In the genomic region with DNA sequence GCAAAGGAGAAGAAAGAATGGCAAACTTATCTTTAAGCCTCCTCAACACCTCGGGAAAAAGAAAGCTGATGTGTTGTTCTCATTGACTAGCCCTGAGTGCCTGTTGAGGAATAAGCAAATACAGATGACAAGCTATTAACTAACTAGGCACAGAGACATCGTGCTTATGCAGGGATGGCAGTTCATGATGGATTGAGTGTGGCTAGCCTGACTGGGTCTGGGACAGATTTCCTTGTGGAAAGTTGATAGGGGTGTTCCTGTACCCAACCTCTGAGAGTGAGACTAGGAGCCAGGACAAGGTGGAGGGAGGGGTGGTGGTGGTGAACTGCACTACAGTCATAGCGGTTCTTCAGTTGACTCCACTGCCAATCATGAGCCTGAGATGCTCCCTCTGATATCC, we compare ENCODE assay signal across 28 mouse cellular contexts.
"Had no signal": no experiment of that assay in that cellular context is flagged by ENCODE, and none has a peak within 500 bp of the region (broad histone marks: within the 10 kb centered on the region; RNA-seq: fewer than 3 reads in every experiment).

No protein-coding gene starts in this region.

- H3K4me3 ChIP-seq: heart, embryonic 10.5 days; heart, embryonic 13.5 days; heart, embryonic 15.5 days; hindbrain, embryonic 10.5 days; hindbrain, embryonic 12.5 days; intestine, embryonic 15.5 days; kidney, embryonic 15.5 days; limb, embryonic 12.5 days; limb, embryonic 15.5 days; liver, embryonic 12.5 days had no signal

- DNase-seq: forebrain, postnatal 0 days; gastrocnemius, postnatal 25 days; heart, adult 18-20 months; heart, postnatal 14 days; heart, postnatal 4 days; kidney, adult 2 months; kidney, adult 9 months; kidney, postnatal 14 days; kidney, postnatal 36 days; layer of hippocampus, adult 9-11 months; layer of hippocampus, postnatal 36 days; left cerebral cortex, postnatal 4 days had no signal

- H3K4me1 ChIP-seq: hindbrain, embryonic 12.5 days; intestine, embryonic 15.5 days; kidney, embryonic 15.5 days; liver, embryonic 12.5 days had no signal

- ATAC-seq: forebrain, postnatal 0 days; hindbrain, embryonic 16.5 days; inflammation-experienced regulatory T-cells, adult 6 months; intestine, embryonic 15.5 days; intestine, postnatal 0 days; liver, embryonic 12.5 days had no signal

- H3K27ac ChIP-seq: heart, embryonic 10.5 days; heart, embryonic 13.5 days; heart, embryonic 15.5 days; hindbrain, embryonic 10.5 days; hindbrain, embryonic 12.5 days; hindbrain, embryonic 14.5 days; intestine, embryonic 15.5 days; kidney, embryonic 15.5 days; kidney, postnatal 0 days; limb, embryonic 12.5 days; limb, embryonic 15.5 days; liver, embryonic 12.5 days; liver, embryonic 14.5 days had no signal

- H3K9ac ChIP-seq: forebrain, postnatal 0 days; heart, embryonic 13.5 days; heart, embryonic 15.5 days; hindbrain, embryonic 12.5 days; hindbrain, embryonic 14.5 days; intestine, embryonic 15.5 days; kidney, embryonic 15.5 days; limb, embryonic 12.5 days; limb, embryonic 15.5 days; liver, embryonic 12.5 days; liver, embryonic 14.5 days had no signal

- H3K4me2 ChIP-seq: heart, embryonic 13.5 days; heart, embryonic 15.5 days; hindbrain, embryonic 12.5 days; hindbrain, embryonic 14.5 days; intestine, embryonic 15.5 days; kidney, embryonic 15.5 days; limb, embryonic 12.5 days; limb, embryonic 15.5 days; liver, embryonic 12.5 days had no signal

- H3K9me3 ChIP-seq: heart, embryonic 10.5 days; heart, embryonic 13.5 days; heart, embryonic 15.5 days; hindbrain, embryonic 10.5 days; hindbrain, embryonic 12.5 days; intestine, embryonic 15.5 days; kidney, embryonic 15.5 days; limb, embryonic 12.5 days; limb, embryonic 15.5 days; liver, embryonic 12.5 days had no signal

- H3K27me3 ChIP-seq: heart, embryonic 15.5 days; hindbrain, embryonic 12.5 days; intestine, embryonic 15.5 days; kidney, embryonic 15.5 days; limb, embryonic 12.5 days; limb, embryonic 15.5 days; liver, embryonic 12.5 days had no signal

- H3K36me3 ChIP-seq: heart, embryonic 10.5 days; heart, embryonic 13.5 days; heart, embryonic 15.5 days; hindbrain, embryonic 10.5 days; hindbrain, embryonic 12.5 days; intestine, embryonic 15.5 days; kidney, embryonic 15.5 days; limb, embryonic 12.5 days; limb, embryonic 15.5 days; liver, embryonic 12.5 days had no signal
